Mouse (Mus musculus) CH12.LX (cell line): ENCODE data around the gene Trim69. TPM values are rescaled to one million over a fixed set of nuclear protein-coding genes. Genes with fewer than 3 reads are reported as not detected.

Source experiments
- DNase-seq: peaks from one replicate; pipeline ENCODE4 v3.0.0-alpha.2; 2013; ENCODE audit errors: extremely low read depth
- H3K27ac ChIP-seq: 2 replicates; pipeline ENCODE4 v1.5.1; 2012; ENCODE audit warnings: low read depth, mild to moderate bottlenecking, control low read depth, moderate library complexity; ENCODE audit not compliant: insufficient read depth
- H3K27me3 ChIP-seq: replicated peaks from 2 replicates; pipeline ENCODE3; 2012; ENCODE audit warnings: inconsistent platforms
- H3K36me3 ChIP-seq, 2 experiments: replicated peaks in 1 of 2; 2 replicates each; pipeline versions ENCODE3 to v1.6.1; 2012; ENCODE audit warnings: inconsistent platforms in 1 of 2, low read length in 1 of 2, mild to moderate bottlenecking in 1 of 2, mixed read lengths in 1 of 2, moderate library complexity in 1 of 2; ENCODE audit not compliant: control insufficient read depth in 1 of 2, insufficient read depth in 1 of 2
- H3K4me1 ChIP-seq, 2 experiments: 2 replicates each; pipeline ENCODE4 v1.6.1; 2012; ENCODE audit warnings: inconsistent platforms in 1 of 2, moderate library complexity in 1 of 2; ENCODE audit not compliant: insufficient read depth in 2 of 2, control insufficient read depth in 1 of 2
- H3K4me2 ChIP-seq: 2 replicates; pipeline ENCODE4 v1.6.1; 2012; ENCODE audit warnings: low read depth, mild to moderate bottlenecking, control low read depth; ENCODE audit not compliant: poor library complexity, insufficient read depth, severe bottlenecking
- H3K4me3 ChIP-seq, 3 experiments: fragments of 150-350 bp in 1 of 3; sonication (generic) in 1 of 3; replicated peaks in 1 of 3; 2 replicates each; pipeline versions ENCODE3 to v1.5.1; 2011 to 2012; ENCODE audit warnings: low read depth in 2 of 3, low read length in 2 of 3, mild to moderate bottlenecking in 2 of 3, moderate library complexity in 2 of 3, control low read depth in 1 of 3, improper control_type of control experiment in 1 of 3, inconsistent platforms in 1 of 3, mixed read lengths in 1 of 3; ENCODE audit not compliant: poor library complexity in 1 of 3
- H3K79me2 ChIP-seq: replicated peaks from 2 replicates; pipeline ENCODE4 v1.6.1; 2012; ENCODE audit warnings: mild to moderate bottlenecking, moderate library complexity; ENCODE audit not compliant: control insufficient read depth, poor library complexity, insufficient read depth, severe bottlenecking; ENCODE audit errors: extremely low read depth
- H3K9ac ChIP-seq: 2 replicates; pipeline ENCODE4 v1.6.1; 2012; ENCODE audit warnings: low read depth, mild to moderate bottlenecking, control low read depth, moderate library complexity; ENCODE audit not compliant: insufficient read depth
- H3K9me3 ChIP-seq: replicated peaks from 2 replicates; pipeline ENCODE3; 2012; ENCODE audit warnings: low read length, inconsistent platforms, mixed read lengths
- CHD1 ChIP-seq: IDR thresholded peaks from 2 replicates; pipeline ENCODE4 v1.6.1; 2012; ENCODE audit warnings: low read depth, low read length, improper control_type of control experiment, inconsistent platforms
- CTCF ChIP-seq, 2 experiments: IDR thresholded peaks in 1 of 2; conservative IDR thresholded peaks in 1 of 2; 2 replicates each; pipeline ENCODE4 v1.5.1; 2011 to 2012; ENCODE audit warnings: low read depth in 2 of 2, low read length in 2 of 2, improper control_type of control experiment in 1 of 2, inconsistent platforms in 1 of 2, mild to moderate bottlenecking in 1 of 2, moderate library complexity in 1 of 2
- E2F4 ChIP-seq: IDR thresholded peaks from 2 replicates; pipeline ENCODE4 v1.6.1; 2011; ENCODE audit warnings: low read depth, low read length, improper control_type of control experiment; ENCODE audit not compliant: insufficient replicate concordance
- ELF1 ChIP-seq: IDR thresholded peaks from 2 replicates; pipeline ENCODE4 v1.6.1; 2014; ENCODE audit warnings: low read depth, mild to moderate bottlenecking, inconsistent platforms, low read length, improper control_type of control experiment
- ETS1 ChIP-seq: conservative IDR thresholded peaks from 2 replicates; pipeline ENCODE4 v1.6.1; 2012; ENCODE audit warnings: low read depth, mild to moderate bottlenecking, inconsistent platforms, low read length, improper control_type of control experiment, moderate library complexity
- GABPA ChIP-seq: IDR thresholded peaks from 2 replicates; pipeline ENCODE4 v1.6.1; 2012; ENCODE audit warnings: low read depth, low read length, improper control_type of control experiment, inconsistent platforms; ENCODE audit not compliant: insufficient replicate concordance
- HCFC1 ChIP-seq: IDR thresholded peaks from 2 replicates; pipeline ENCODE4 v1.6.1; 2012; ENCODE audit warnings: low read depth, mild to moderate bottlenecking, inconsistent platforms, low read length, improper control_type of control experiment
- MAX ChIP-seq: IDR thresholded peaks from 2 replicates; pipeline ENCODE4 v1.6.1; 2011; ENCODE audit warnings: low read length, improper control_type of control experiment
- MAZ ChIP-seq: IDR thresholded peaks from 2 replicates; pipeline ENCODE4 v1.6.1; 2012; ENCODE audit warnings: low read depth, mild to moderate bottlenecking, inconsistent platforms, low read length, improper control_type of control experiment, moderate library complexity
- NELFE ChIP-seq: IDR thresholded peaks from 2 replicates; pipeline ENCODE4 v1.6.1; 2011; ENCODE audit warnings: low read depth, low read length, improper control_type of control experiment
- NRF1 ChIP-seq: IDR thresholded peaks from 2 replicates; pipeline ENCODE4 v1.6.1; 2014; ENCODE audit warnings: low read depth, mild to moderate bottlenecking, inconsistent platforms, low read length, improper control_type of control experiment, moderate library complexity
- RAD21 ChIP-seq: IDR thresholded peaks from 2 replicates; pipeline ENCODE4 v1.6.1; 2011; ENCODE audit warnings: low read depth, mild to moderate bottlenecking, low read length, improper control_type of control experiment, moderate library complexity
- RCOR1 ChIP-seq: conservative IDR thresholded peaks from 2 replicates; pipeline ENCODE4 v1.6.1; 2012; ENCODE audit warnings: low read depth, mild to moderate bottlenecking, inconsistent platforms, low read length, improper control_type of control experiment
- SIN3A ChIP-seq: IDR thresholded peaks from 2 replicates; pipeline ENCODE4 v1.6.1; 2012; ENCODE audit warnings: low read length, improper control_type of control experiment, inconsistent platforms
- UBTF ChIP-seq: IDR thresholded peaks from 2 replicates; pipeline ENCODE4 v1.6.1; 2012; ENCODE audit warnings: low read depth, mild to moderate bottlenecking, inconsistent platforms, low read length, improper control_type of control experiment, moderate library complexity
- ZMIZ1 ChIP-seq: IDR thresholded peaks from 2 replicates; pipeline ENCODE4 v1.6.1; 2012; ENCODE audit warnings: low read depth, mild to moderate bottlenecking, inconsistent platforms, low read length, improper control_type of control experiment
- ZNF384 ChIP-seq: IDR thresholded peaks from 2 replicates; pipeline ENCODE4 v1.6.1; 2012; ENCODE audit warnings: low read depth, low read length, improper control_type of control experiment, inconsistent platforms
- dilution Hi-C: fragments of 300-500 bp; cut with MboI; formaldehyde crosslinking; loops from 2 replicates; pipeline ENCODE4 v1.14.3; 2020; ENCODE audit warnings: low sequenced_read_pairs; ENCODE audit not compliant: extremely low pct_unique_long_range_greater_than_20kb, extremely low pct_ligation_motif_present
- in situ Hi-C: fragments of 300-500 bp; cut with MboI; formaldehyde crosslinking; loops from 3 replicates; pipeline ENCODE4 v1.14.3; 2019; ENCODE audit warnings: low sequenced_read_pairs, low pct_ligation_motif_present, low pct_unique_long_range_greater_than_20kb, mixed read lengths
- polyA plus RNA-seq: library from polyadenylated mRNA; unstranded; fragments of >175 nt; gene quantifications from 2 replicates; pipeline ENCODE4 v1.2.1, GENCODE M21; 2012; ENCODE audit warnings: low read depth; ENCODE audit not compliant: insufficient read length
- total RNA-seq, 2 experiments: library from RNA; depleted of rRNA; stranded (reverse); fragments of 300-350 nt in 1 of 2; fragments of >200 nt in 1 of 2; gene quantifications; 2 replicates each; pipeline ENCODE4 v1.2.3; 2012 to 2014

The Trim69 gene
- total and polyA plus RNA-seq, 3 experiments, result 0.08 to 0.24 (median 0.13) TPM

DNA sequence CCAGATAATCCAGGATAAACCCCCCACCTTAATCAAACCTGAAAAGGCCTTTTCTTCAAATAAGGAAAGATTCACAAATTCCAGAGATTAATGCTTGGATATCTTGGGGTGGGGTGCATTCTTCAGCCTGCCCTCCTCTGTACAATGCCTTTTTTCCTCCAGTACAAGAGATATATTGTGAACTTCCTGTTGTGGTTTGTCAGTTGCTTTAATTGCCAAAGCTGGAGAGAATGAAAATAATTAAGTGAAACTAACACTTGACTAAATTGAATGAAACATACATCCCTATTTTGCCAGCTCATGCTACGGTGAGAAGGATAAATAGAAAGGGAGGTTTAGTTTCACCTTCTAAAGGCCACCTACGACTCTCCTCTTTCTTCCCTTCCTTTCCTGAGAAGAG lies 57.7 kb downstream of the Trim69 start:
- H3K4me2 ChIP-seq, result no peak overlapping the region
- TF ChIP-seq E2F4, result no peak
- H3K36me3 ChIP-seq, result no peaks in the 10 kb centered on the region
- H3K9me3 ChIP-seq, result no peaks in the 10 kb centered on the region
- no peaks in the 10 kb centered on the region for H3K79me2 ChIP-seq
- dilution Hi-C loops (no loop called here), in situ Hi-C loops (no loop called here)
- no peak overlapping the region for H3K4me3 ChIP-seq
- H3K27me3 ChIP-seq, result no peaks in the 10 kb centered on the region
- no peak overlapping the region for H3K9ac ChIP-seq
- H3K4me1 ChIP-seq, result peaks cover 0 to 8% of the 10 kb centered on the region in 2 experiments; a peak in 2 of 4 replicates
- no peak for DNase-seq
- no peak overlapping the region for H3K27ac ChIP-seq

DNA sequence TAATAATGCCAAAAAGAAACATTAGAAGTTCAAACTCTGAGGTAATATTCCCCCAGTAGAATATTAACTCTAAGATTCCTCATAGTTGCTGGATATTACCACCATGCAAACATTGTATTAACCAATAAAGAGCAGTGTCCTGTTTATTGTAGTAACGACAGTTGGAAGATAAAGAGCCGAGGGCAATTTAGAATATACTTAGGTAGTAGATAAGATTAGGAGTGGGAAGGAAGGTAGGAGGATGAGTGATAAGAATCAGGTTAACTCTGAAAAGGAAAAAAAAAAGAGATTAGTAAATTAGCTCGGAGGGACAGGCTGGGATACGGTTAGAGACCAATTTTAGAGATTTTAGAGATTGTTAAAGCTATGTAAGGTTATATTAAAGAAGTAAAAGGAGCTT lies 60.9 kb downstream of the Trim69 start:
- H3K9ac ChIP-seq, result no peak overlapping the region
- DNase-seq, result no peak
- H3K27me3 ChIP-seq, result no peaks in the 10 kb centered on the region
- TF ChIP-seq ZNF384 (no peak), ZMIZ1 (no peak), RCOR1 (no peak), HCFC1 (no peak), CHD1 (no peak), MAX (no peak), NRF1 (no peak), GABPA (no peak), ELF1 (no peak), UBTF (no peak), CTCF (conservative IDR thresholded peaks at IDR 0.05 in 1 of 2, IDR thresholded peaks at IDR 0.05 in 1 of 2; ENCODE audit: low read depth in 2 of 2, low read length in 2 of 2) (no peak), MAZ (no peak), E2F4 (no peak), SIN3A (no peak), RAD21 (no peak), NELFE (no peak), ETS1 (no peak)
- in situ Hi-C loops, result no loop called here
- no peak overlapping the region for H3K4me3 ChIP-seq
- dilution Hi-C loops, result no loop called here
- no peak overlapping the region for H3K4me2 ChIP-seq
- peaks cover 0 to 8% of the 10 kb centered on the region in 2 experiments; a peak in 2 of 4 replicates for H3K4me1 ChIP-seq
- H3K36me3 ChIP-seq, result no peaks in the 10 kb centered on the region
- H3K9me3 ChIP-seq, result no peaks in the 10 kb centered on the region
- no peak overlapping the region for H3K27ac ChIP-seq
- H3K79me2 ChIP-seq, result no peaks in the 10 kb centered on the region
